Mouse (Mus musculus) MEL (cell line): ENCODE data around the gene Gaa. TPM values are rescaled to one million over a fixed set of nuclear protein-coding genes. Genes with fewer than 3 reads are reported as not detected.

Experiments
- DNase-seq: peaks from one replicate; pipeline ENCODE4 v3.0.0; 2011; ENCODE audit warnings: low read depth, low spot score
- H3K27ac ChIP-seq: 2 replicates; pipeline ENCODE4 v1.5.1; 2012; ENCODE audit warnings: low read depth, mild to moderate bottlenecking, control low read depth, low read length, moderate library complexity; ENCODE audit not compliant: control insufficient read depth
- H3K27me3 ChIP-seq, 2 experiments: fragments of 150-350 bp in 1 of 2; sonication (generic) in 1 of 2; 2 replicates each; pipeline ENCODE4 v1.6.1; 2012; ENCODE audit warnings: low read length in 2 of 2, mild to moderate bottlenecking in 2 of 2, improper control_type of control experiment in 1 of 2, moderate library complexity in 1 of 2; ENCODE audit not compliant: insufficient read depth in 2 of 2, control insufficient read depth in 1 of 2
- H3K36me3 ChIP-seq, 2 experiments: 2 replicates each; pipeline ENCODE4 v1.6.1; 2012 to 2014; ENCODE audit warnings: low read length in 2 of 2, improper control_type of control experiment in 1 of 2, inconsistent platforms in 1 of 2, mild to moderate bottlenecking in 1 of 2; ENCODE audit not compliant: insufficient read depth in 2 of 2, control insufficient read depth in 1 of 2
- H3K4me1 ChIP-seq, 2 experiments: fragments of 150-350 bp in 1 of 2; sonication (generic) in 1 of 2; 2 replicates each; pipeline ENCODE4 v1.6.1; 2012; ENCODE audit warnings: low read length in 2 of 2, improper control_type of control experiment in 1 of 2, mild to moderate bottlenecking in 1 of 2; ENCODE audit not compliant: insufficient read depth in 2 of 2, control insufficient read depth in 1 of 2
- H3K4me3 ChIP-seq, 2 experiments: fragments of 150-350 bp in 1 of 2; sonication (generic) in 1 of 2; 2 replicates each; pipeline ENCODE4 v1.5.1; 2012; ENCODE audit warnings: low read depth in 2 of 2, low read length in 2 of 2, mild to moderate bottlenecking in 2 of 2, moderate library complexity in 2 of 2, control low read depth in 1 of 2, improper control_type of control experiment in 1 of 2; ENCODE audit not compliant: control insufficient read depth in 1 of 2, insufficient read depth in 1 of 2
- H3K79me2 ChIP-seq: 2 replicates; pipeline ENCODE4 v1.6.1; 2012; ENCODE audit warnings: mild to moderate bottlenecking, low read length, moderate library complexity; ENCODE audit not compliant: control insufficient read depth, poor library complexity, insufficient read depth
- H3K9ac ChIP-seq: 2 replicates; pipeline ENCODE4 v1.6.1; 2012; ENCODE audit warnings: low read depth, mild to moderate bottlenecking, control low read depth, low read length, moderate library complexity; ENCODE audit not compliant: control insufficient read depth, poor library complexity, severe bottlenecking
- H3K9me3 ChIP-seq: fragments of 150-350 bp; sonication (generic); replicated peaks from 2 replicates; pipeline ENCODE4 v1.6.1; 2012; ENCODE audit warnings: mild to moderate bottlenecking, low read length, improper control_type of control experiment, moderate library complexity; ENCODE audit not compliant: insufficient read depth
- BHLHE40 ChIP-seq: IDR thresholded peaks from 2 replicates; pipeline ENCODE4 v1.6.1; 2012; ENCODE audit warnings: low read depth, mild to moderate bottlenecking, inconsistent platforms, low read length, improper control_type of control experiment, borderline replicate concordance
- CHD1 ChIP-seq: IDR thresholded peaks from 2 replicates; pipeline ENCODE4 v1.6.1; 2012; ENCODE audit warnings: low read depth, mild to moderate bottlenecking, inconsistent platforms, low read length, improper control_type of control experiment
- CHD2 ChIP-seq: IDR thresholded peaks from 2 replicates; pipeline ENCODE4 v1.6.1; 2011; ENCODE audit warnings: low read length, improper control_type of control experiment
- CTCF ChIP-seq, 3 experiments: IDR thresholded peaks in 2 of 3; conservative IDR thresholded peaks in 1 of 3; 2 replicates each; pipeline ENCODE4 v1.5.1; 2011 to 2012; ENCODE audit warnings: low read length in 3 of 3, low read depth in 2 of 3, mild to moderate bottlenecking in 2 of 3, improper control_type of control experiment in 1 of 3, inconsistent platforms in 1 of 3, mixed read lengths in 1 of 3, moderate library complexity in 1 of 3; ENCODE audit not compliant: control insufficient read depth in 1 of 3, insufficient read depth in 1 of 3, poor library complexity in 1 of 3, severe bottlenecking in 1 of 3
- E2F4 ChIP-seq: IDR thresholded peaks from 2 replicates; pipeline ENCODE4 v1.6.1; 2011; ENCODE audit warnings: low read depth, low read length, improper control_type of control experiment, borderline replicate concordance
- ELF1 ChIP-seq: IDR thresholded peaks from 2 replicates; pipeline ENCODE4 v1.6.1; 2014; ENCODE audit warnings: low read depth, mild to moderate bottlenecking, inconsistent platforms, low read length, improper control_type of control experiment, moderate library complexity
- EP300 ChIP-seq, 2 experiments: IDR thresholded peaks; 2 replicates each; pipeline ENCODE4 v1.6.1; 2011; ENCODE audit warnings: improper control_type of control experiment in 2 of 2, low read length in 2 of 2, low read depth in 1 of 2, mild to moderate bottlenecking in 1 of 2
- ETS1 ChIP-seq: IDR thresholded peaks from 2 replicates; pipeline ENCODE4 v1.6.1; 2012; ENCODE audit warnings: low read depth, mild to moderate bottlenecking, inconsistent platforms, low read length, improper control_type of control experiment, moderate library complexity
- GABPA ChIP-seq: IDR thresholded peaks from 2 replicates; pipeline ENCODE4 v1.6.1; 2012; ENCODE audit warnings: low read depth, mild to moderate bottlenecking, inconsistent platforms, low read length, improper control_type of control experiment, moderate library complexity
- HCFC1 ChIP-seq: IDR thresholded peaks from 2 replicates; pipeline ENCODE4 v1.6.1; 2012; ENCODE audit warnings: low read depth, mild to moderate bottlenecking, inconsistent platforms, low read length, improper control_type of control experiment, moderate library complexity
- JUND ChIP-seq: IDR thresholded peaks from 2 replicates; pipeline ENCODE4 v1.6.1; 2011; ENCODE audit warnings: low read depth, mild to moderate bottlenecking, improper control_type of control experiment, low read length
- KAT2A ChIP-seq: conservative IDR thresholded peaks from 2 replicates; pipeline ENCODE4 v1.6.1; 2012; ENCODE audit warnings: low read depth, low read length, improper control_type of control experiment, inconsistent platforms
- MAFK ChIP-seq: IDR thresholded peaks from 2 replicates; pipeline ENCODE4 v1.6.1; 2011; ENCODE audit warnings: low read depth, mild to moderate bottlenecking, low read length, improper control_type of control experiment, borderline replicate concordance
- MAX ChIP-seq: IDR thresholded peaks from 2 replicates; pipeline ENCODE4 v1.6.1; 2011; ENCODE audit warnings: low read length, improper control_type of control experiment
- MAZ ChIP-seq: IDR thresholded peaks from 2 replicates; pipeline ENCODE4 v1.6.1; 2012; ENCODE audit warnings: low read depth, mild to moderate bottlenecking, inconsistent platforms, low read length, improper control_type of control experiment
- MEF2A ChIP-seq: IDR thresholded peaks from 2 replicates; pipeline ENCODE4 v1.6.1; 2014; ENCODE audit warnings: low read depth, mild to moderate bottlenecking, inconsistent platforms, low read length, improper control_type of control experiment; ENCODE audit not compliant: poor library complexity, insufficient replicate concordance, severe bottlenecking; ENCODE audit errors: extremely low read depth
- MXI1 ChIP-seq: IDR thresholded peaks from 2 replicates; pipeline ENCODE4 v1.6.1; 2011; ENCODE audit warnings: mild to moderate bottlenecking, low read depth, low read length, improper control_type of control experiment
- MYC ChIP-seq: IDR thresholded peaks from 2 replicates; pipeline ENCODE4 v1.6.1; 2011; ENCODE audit warnings: low read depth, mild to moderate bottlenecking, low read length, improper control_type of control experiment, moderate library complexity
- NELFE ChIP-seq: IDR thresholded peaks from 2 replicates; pipeline ENCODE4 v1.6.1; 2011; ENCODE audit warnings: low read depth, low read length, improper control_type of control experiment
- NRF1 ChIP-seq: IDR thresholded peaks from 2 replicates; pipeline ENCODE4 v1.6.1; 2014; ENCODE audit warnings: low read depth, mild to moderate bottlenecking, inconsistent platforms, low read length, improper control_type of control experiment, moderate library complexity; ENCODE audit not compliant: poor library complexity, insufficient read depth, severe bottlenecking
- POLR2A ChIP-seq, 2 experiments: IDR thresholded peaks; 2 replicates each; pipeline ENCODE4 v1.6.1; 2011 to 2012; ENCODE audit warnings: low read length in 2 of 2, mild to moderate bottlenecking in 2 of 2, control low read depth in 1 of 2, improper control_type of control experiment in 1 of 2, low read depth in 1 of 2, moderate library complexity in 1 of 2; ENCODE audit not compliant: control insufficient read depth in 1 of 2, insufficient read depth in 1 of 2, poor library complexity in 1 of 2
- POLR2AphosphoS2 ChIP-seq: IDR thresholded peaks from 2 replicates; pipeline ENCODE4 v1.6.1; 2011; ENCODE audit warnings: low read length, improper control_type of control experiment
- POLR2AphosphoS5 ChIP-seq: IDR thresholded peaks from 2 replicates; pipeline ENCODE4 v1.6.1; 2012; ENCODE audit warnings: low read depth, borderline replicate concordance, mild to moderate bottlenecking, inconsistent platforms, low read length, moderate library complexity, mixed read lengths
- RAD21 ChIP-seq: IDR thresholded peaks from 2 replicates; pipeline ENCODE4 v1.6.1; 2011; ENCODE audit warnings: mild to moderate bottlenecking, low read depth, low read length, improper control_type of control experiment
- RCOR1 ChIP-seq: IDR thresholded peaks from 2 replicates; pipeline ENCODE4 v1.6.1; 2012; ENCODE audit warnings: low read depth, mild to moderate bottlenecking, inconsistent platforms, low read length, improper control_type of control experiment
- SIN3A ChIP-seq: IDR thresholded peaks from 2 replicates; pipeline ENCODE4 v1.6.1; 2012; ENCODE audit warnings: low read length, improper control_type of control experiment, inconsistent platforms
- SMC3 ChIP-seq: IDR thresholded peaks from 2 replicates; pipeline ENCODE4 v1.6.1; 2011; ENCODE audit warnings: low read depth, low read length, improper control_type of control experiment
- TAL1 ChIP-seq: IDR thresholded peaks from 2 replicates; pipeline ENCODE4 v1.6.1; 2012; ENCODE audit warnings: mild to moderate bottlenecking, inconsistent platforms, low read length, moderate library complexity, mixed read lengths
- TBP ChIP-seq: IDR thresholded peaks from 2 replicates; pipeline ENCODE4 v1.8.0; 2011; ENCODE audit warnings: low read depth, low read length, improper control_type of control experiment
- TCF12 ChIP-seq: IDR thresholded peaks from 2 replicates; pipeline ENCODE4 v1.6.1; 2014; ENCODE audit warnings: low read depth, mild to moderate bottlenecking, inconsistent platforms, low read length, improper control_type of control experiment, moderate library complexity
- UBTF ChIP-seq: IDR thresholded peaks from 2 replicates; pipeline ENCODE4 v1.6.1; 2012; ENCODE audit warnings: low read depth, mild to moderate bottlenecking, inconsistent platforms, low read length, improper control_type of control experiment, moderate library complexity, borderline replicate concordance; ENCODE audit not compliant: insufficient read depth
- USF1 ChIP-seq: IDR thresholded peaks from 2 replicates; pipeline ENCODE4 v1.6.1; 2014; ENCODE audit warnings: low read depth, mild to moderate bottlenecking, inconsistent platforms, low read length, improper control_type of control experiment, moderate library complexity
- USF2 ChIP-seq, 2 experiments: IDR thresholded peaks; 2 replicates each; pipeline ENCODE4 v1.6.1; 2011 to 2012; ENCODE audit warnings: improper control_type of control experiment in 2 of 2, low read length in 2 of 2, borderline replicate concordance in 1 of 2, inconsistent platforms in 1 of 2, low read depth in 1 of 2, mild to moderate bottlenecking in 1 of 2; ENCODE audit not compliant: insufficient read depth in 1 of 2
- ZC3H11A ChIP-seq: IDR thresholded peaks from 2 replicates; pipeline ENCODE4 v1.6.1; 2012; ENCODE audit warnings: low read depth, mild to moderate bottlenecking, inconsistent platforms, low read length, improper control_type of control experiment
- ZKSCAN1 ChIP-seq: IDR thresholded peaks from 2 replicates; pipeline ENCODE4 v1.6.1; 2012; ENCODE audit warnings: low read depth, mild to moderate bottlenecking, inconsistent platforms, low read length, improper control_type of control experiment, moderate library complexity
- ZMIZ1 ChIP-seq: IDR thresholded peaks from 2 replicates; pipeline ENCODE4 v1.6.1; 2012; ENCODE audit warnings: low read depth, mild to moderate bottlenecking, inconsistent platforms, low read length, improper control_type of control experiment, moderate library complexity
- ZNF384 ChIP-seq: IDR thresholded peaks from 2 replicates; pipeline ENCODE4 v1.6.1; 2012; ENCODE audit warnings: low read depth, mild to moderate bottlenecking, inconsistent platforms, low read length, improper control_type of control experiment
- polyA plus RNA-seq, 2 experiments: library from polyadenylated mRNA; stranded (reverse) in 1 of 2; unstranded in 1 of 2; fragments of >175 nt in 1 of 2; fragments of >200 nt in 1 of 2; gene quantifications; 2 replicates each; pipeline versions ENCODE4 v1.2.1 to v1.2.4; 2012; ENCODE audit warnings: low replicate concordance in 2 of 2, low read depth in 1 of 2; ENCODE audit not compliant: insufficient read length in 2 of 2, insufficient read depth in 1 of 2, missing spikeins in 1 of 2
- total RNA-seq: library from RNA; depleted of rRNA; stranded (reverse); fragments of 300-350 nt; gene quantifications from 2 replicates; pipeline ENCODE4 v1.2.3, GENCODE M21; 2012

Gene Gaa
- total and polyA plus RNA-seq, 3 experiments, result 54.1 to 85.6 TPM; not detected in 1

DNA sequence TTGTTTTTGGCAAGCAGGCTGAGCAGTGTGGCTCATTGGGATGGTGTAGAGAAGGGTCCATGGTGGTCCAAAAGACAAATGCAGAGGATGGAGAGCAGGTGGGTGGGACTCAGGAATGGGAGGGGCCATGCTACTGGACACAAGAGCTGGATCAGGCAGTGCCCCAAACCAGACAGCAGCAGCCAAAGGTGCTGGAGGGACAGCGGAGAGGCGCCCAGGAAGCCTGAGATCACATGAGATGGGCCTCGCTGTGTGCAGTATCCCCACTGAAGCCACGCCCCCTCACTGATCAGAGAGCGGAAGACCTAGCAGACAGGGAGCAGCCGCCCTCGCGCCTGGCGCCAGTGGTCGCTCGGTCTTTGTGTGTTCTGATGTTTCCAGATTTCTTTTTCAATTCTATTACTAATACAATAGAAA, 29.4 kb upstream of the Gaa start:
- no peaks in the 10 kb centered on the region; the same call in 1 of the 2 replicates for H3K79me2 ChIP-seq
- H3K4me3 ChIP-seq, result peak overlapping the region; percentile 73 to 91
- peak overlapping the region; percentile 79 for H3K9ac ChIP-seq
- peaks cover 3 to 16% of the 10 kb centered on the region in 2 experiments; a peak in 3 of 4 replicates for H3K4me1 ChIP-seq
- peaks cover 0 to 8% of the 10 kb centered on the region in 2 experiments; a peak in 2 of 4 replicates for H3K36me3 ChIP-seq
- DNase-seq, result peak; percentile 94
- H3K9me3 ChIP-seq, result no peaks in the 10 kb centered on the region
- H3K27me3 ChIP-seq, result peaks cover 0 to 2% of the 10 kb centered on the region in 2 experiments; a peak in 1 of 4 replicates
- H3K27ac ChIP-seq, result peak overlapping the region; percentile 59
- TF ChIP-seq NRF1 (no peak), GABPA (no peak), ZKSCAN1 (no peak), ETS1 (peak; percentile 20; the same call in 1 of the 2 replicates), E2F4 (no peak), JUND (no peak), MAZ (0 out of 2 replicates have a peak, but pooled peaks have one; percentile 25), HCFC1 (peak; percentile 10), MEF2A (no peak), RCOR1 (no peak), CHD1 (no peak), ZNF384 (no peak), POLR2A (IDR thresholded peaks at IDR 0.05; ENCODE audit: control insufficient read depth in 1 of 2, insufficient read depth in 1 of 2, low read depth in 1 of 2, low read length in 2 of 2, poor library complexity in 1 of 2) (peak in 1 of 2 experiments; percentile 81; a peak in 3 of 4 replicates), MXI1 (peak; percentile 63), POLR2AphosphoS5 (no peak), BHLHE40 (no peak; the same call in 1 of the 2 replicates), TBP (peak; percentile 68; the same call in 1 of the 2 replicates), SMC3 (no peak), CHD2 (no peak), ELF1 (peak; percentile 56; the same call in 1 of the 2 replicates), MAX (no peak; the same call in 1 of the 2 replicates), USF2 (IDR thresholded peaks at IDR 0.05; ENCODE audit: borderline replicate concordance in 1 of 2, insufficient read depth in 1 of 2, low read depth in 1 of 2, low read length in 2 of 2) (no peak), UBTF (no peak), USF1 (peak; percentile 68), RAD21 (no peak), POLR2AphosphoS2 (no peak), ZMIZ1 (peak; percentile 55; the same call in 1 of the 2 replicates), ZC3H11A (no peak), MYC (no peak), SIN3A (peak; percentile 76; the same call in 1 of the 2 replicates), MAFK (no peak), EP300 (IDR thresholded peaks at IDR 0.05; ENCODE audit: low read depth in 1 of 2, low read length in 2 of 2) (no peak), NELFE (peak; percentile 55; the same call in 1 of the 2 replicates), KAT2A (no peak), TAL1 (no peak), CTCF (IDR thresholded peaks at IDR 0.05 in 2 of 3, conservative IDR thresholded peaks at IDR 0.05 in 1 of 3; ENCODE audit: control insufficient read depth in 1 of 3, insufficient read depth in 1 of 3, low read depth in 2 of 3, low read length in 3 of 3, poor library complexity in 1 of 3, severe bottlenecking in 1 of 3) (no peak), TCF12 (peak; percentile 60)
